31 mouse cellular contexts compared by ENCODE assay signal in genomic region chr19:38526855-38527254, GRCm38 (mm10). TPM values are rescaled to one million over a fixed set of nuclear protein-coding genes. Genes with fewer than 3 reads are reported as not detected.
DNase-seq lines count a peak whose midpoint lies in the region; ATAC-seq and TF ChIP-seq lines count a peak whose summit lies in the region.
"Had no signal": no experiment of that assay in that cellular context is flagged by ENCODE, and none has a peak within 500 bp of the region (broad histone marks: within the 10 kb centered on the region; RNA-seq: fewer than 3 reads in every experiment).

No protein-coding gene starts in this region.

- H3K27me3 ChIP-seq in hindbrain, embryonic 11.5 days (ENCODE audit: control insufficient read depth, insufficient read depth, low read length): no peaks in the 10 kb centered on the region
- H3K27me3 ChIP-seq in hindbrain, embryonic 12.5 days: no peaks in the 10 kb centered on the region
- H3K27me3 ChIP-seq in neural tube, embryonic 12.5 days (replicated peaks): no peaks in the 10 kb centered on the region
- H3K27me3 ChIP-seq in neural tube, embryonic 15.5 days (replicated peaks): no peaks in the 10 kb centered on the region
- H3K27me3 ChIP-seq: embryonic facial prominence, embryonic 15.5 days; forebrain, embryonic 13.5 days; limb, embryonic 12.5 days; liver, embryonic 15.5 days; midbrain, embryonic 12.5 days; neural tube, embryonic 13.5 days had no signal

- DNase-seq in hindbrain, embryonic 11.5 days (ENCODE audit: low spot score): peak; percentile 33
- DNase-seq in neural tube, embryonic 10.5 days (ENCODE audit: extremely low spot score, low spot score): no peak
- peak; percentile 42 for DNase-seq in embryo, embryonic 10 days (ENCODE audit: low spot score)
- no peak for DNase-seq in cerebellum, postnatal 36 days
- no peak for DNase-seq in layer of hippocampus, adult 2 months (ENCODE audit: low spot score in 2 of 2)
- DNase-seq: adrenal gland, adult 8-10 months; cerebellum, adult 2 months; cerebellum, postnatal 25 days; gastrocnemius, postnatal 14 days; heart, postnatal 36 days; kidney, adult 9 months; kidney, postnatal 10 days; layer of hippocampus, adult 9-11 months; lung, embryonic 14.5 days; right cerebral cortex, postnatal 4 days; thymus, adult 18-20 months; thymus, postnatal 25 days had no signal

- no peak overlapping the region for H3K27ac ChIP-seq in hindbrain, embryonic 11.5 days (ENCODE audit: low read depth, low read length)
- H3K27ac ChIP-seq in hindbrain, embryonic 12.5 days: no peak overlapping the region
- H3K27ac ChIP-seq in neural tube, embryonic 12.5 days: no peak overlapping the region
- H3K27ac ChIP-seq in neural tube, embryonic 15.5 days (replicated peaks): no peak overlapping the region
- H3K27ac ChIP-seq in layer of hippocampus, adult 2 months: no peak overlapping the region
- H3K27ac ChIP-seq: embryonic facial prominence, embryonic 10.5 days; embryonic facial prominence, embryonic 15.5 days; forebrain, embryonic 13.5 days; heart, embryonic 10.5 days; limb, embryonic 12.5 days; liver, embryonic 15.5 days; midbrain, embryonic 12.5 days; neural tube, embryonic 13.5 days; stomach, postnatal 0 days had no signal

- no peak for TF ChIP-seq CTCF in layer of hippocampus, adult 2 months (conservative IDR thresholded peaks at IDR 0.05)

- no peak overlapping the region for H3K4me2 ChIP-seq in hindbrain, embryonic 11.5 days (replicated peaks; ENCODE audit: low read depth, low read length)
- no peak overlapping the region for H3K4me2 ChIP-seq in hindbrain, embryonic 12.5 days (replicated peaks)
- H3K4me2 ChIP-seq in neural tube, embryonic 12.5 days (replicated peaks): no peak overlapping the region
- H3K4me2 ChIP-seq in neural tube, embryonic 15.5 days: no peak overlapping the region
- H3K4me2 ChIP-seq: embryonic facial prominence, embryonic 15.5 days; forebrain, embryonic 13.5 days; limb, embryonic 12.5 days; liver, embryonic 15.5 days; lung, embryonic 14.5 days; midbrain, embryonic 12.5 days; neural tube, embryonic 13.5 days had no signal

- no peak overlapping the region for H3K4me3 ChIP-seq in hindbrain, embryonic 11.5 days (ENCODE audit: low read depth, low read length)
- H3K4me3 ChIP-seq in hindbrain, embryonic 12.5 days: no peak overlapping the region
- H3K4me3 ChIP-seq in neural tube, embryonic 12.5 days: no peak overlapping the region
- no peak overlapping the region for H3K4me3 ChIP-seq in neural tube, embryonic 15.5 days (replicated peaks)
- no peak overlapping the region for H3K4me3 ChIP-seq in layer of hippocampus, adult 2 months
- H3K4me3 ChIP-seq: embryonic facial prominence, embryonic 10.5 days; embryonic facial prominence, embryonic 15.5 days; forebrain, embryonic 13.5 days; heart, embryonic 10.5 days; limb, embryonic 12.5 days; liver, embryonic 15.5 days; midbrain, embryonic 12.5 days; neural tube, embryonic 13.5 days had no signal

- no peaks in the 10 kb centered on the region; the same call in 1 of the 2 replicates for H3K4me1 ChIP-seq in hindbrain, embryonic 11.5 days (replicated peaks; ENCODE audit: control insufficient read depth, insufficient read depth, low read length)
- H3K4me1 ChIP-seq in hindbrain, embryonic 12.5 days: peaks cover 12% of the 10 kb centered on the region
- H3K4me1 ChIP-seq in neural tube, embryonic 12.5 days: peaks cover 5% of the 10 kb centered on the region; the same call in 1 of the 2 replicates
- no peaks in the 10 kb centered on the region for H3K4me1 ChIP-seq in neural tube, embryonic 15.5 days
- H3K4me1 ChIP-seq: embryonic facial prominence, embryonic 15.5 days; heart, embryonic 10.5 days; liver, embryonic 15.5 days had no signal

- peaks cover 2% of the 10 kb centered on the region for H3K36me3 ChIP-seq in hindbrain, embryonic 11.5 days (ENCODE audit: control insufficient read depth, insufficient read depth, low read length)
- H3K36me3 ChIP-seq in hindbrain, embryonic 12.5 days: peaks cover 14% of the 10 kb centered on the region
- H3K36me3 ChIP-seq in neural tube, embryonic 12.5 days: peaks cover 15% of the 10 kb centered on the region
- H3K36me3 ChIP-seq in neural tube, embryonic 15.5 days: no peaks in the 10 kb centered on the region
- H3K36me3 ChIP-seq: liver, embryonic 15.5 days had no signal

- H3K9ac ChIP-seq in hindbrain, embryonic 11.5 days (ENCODE audit: low read depth, low read length): no peak overlapping the region
- H3K9ac ChIP-seq in hindbrain, embryonic 12.5 days: no peak overlapping the region
- H3K9ac ChIP-seq in neural tube, embryonic 12.5 days: no peak overlapping the region
- no peak overlapping the region for H3K9ac ChIP-seq in neural tube, embryonic 15.5 days (replicated peaks)
- H3K9ac ChIP-seq: embryonic facial prominence, embryonic 15.5 days; forebrain, embryonic 13.5 days; limb, embryonic 12.5 days; liver, embryonic 15.5 days; lung, embryonic 14.5 days; midbrain, embryonic 12.5 days; neural tube, embryonic 13.5 days had no signal

- WGBS in hindbrain, embryonic 11.5 days: 8% methylated on average over 3 of the region's 3 CpGs
- 14% methylated on average over 3 of the region's 3 CpGs for WGBS in hindbrain, embryonic 12.5 days
- WGBS in neural tube, embryonic 12.5 days: 9% methylated on average over 3 of the region's 3 CpGs
- WGBS in neural tube, embryonic 15.5 days: 6% methylated on average over 3 of the region's 3 CpGs

- ATAC-seq in hindbrain, embryonic 11.5 days (ENCODE audit: low FRiP score): no peak
- ATAC-seq in hindbrain, embryonic 12.5 days (ENCODE audit: low FRiP score): no peak
- ATAC-seq in neural tube, embryonic 12.5 days (ENCODE audit: low FRiP score, low read depth): peak; percentile 29; the same call in 1 of the 2 replicates
- ATAC-seq in neural tube, embryonic 15.5 days (ENCODE audit: low FRiP score): peak; percentile 21; the same call in 1 of the 2 replicates
- ATAC-seq: forebrain, embryonic 13.5 days; intestine, embryonic 16.5 days had no signal

- 0 out of 2 replicates have a peak, but pooled peaks cover 4% of the 10 kb centered on the region for H3K9me3 ChIP-seq in hindbrain, embryonic 11.5 days (ENCODE audit: control insufficient read depth, low read length)
- H3K9me3 ChIP-seq in hindbrain, embryonic 12.5 days (replicated peaks): peaks cover 13% of the 10 kb centered on the region
- H3K9me3 ChIP-seq in neural tube, embryonic 12.5 days: peaks cover 8% of the 10 kb centered on the region
- no peaks in the 10 kb centered on the region for H3K9me3 ChIP-seq in neural tube, embryonic 15.5 days (replicated peaks)
- H3K9me3 ChIP-seq: embryonic facial prominence, embryonic 15.5 days; liver, embryonic 15.5 days; neural tube, embryonic 13.5 days had no signal

RNA-seq across cellular contexts. Expression of gene Plce1, which starts 45.9 kb away (rescaled TPM):
- polyA plus RNA-seq in hindbrain, embryonic 11.5 days (2014; fragmentation: Nextera tagmentation; extraction: Ambion mirVana): 6.1 and 6.9 TPM in 2 replicates
- 6.9 and 7.6 TPM in 2 replicates for polyA plus RNA-seq in hindbrain, embryonic 12.5 days (2016; fragmentation: Nextera tagmentation; extraction: Ambion mirVana)
- 8.6 and 10.5 TPM in 2 replicates for polyA plus RNA-seq in neural tube, embryonic 12.5 days (2016; fragmentation: Nextera tagmentation; extraction: Ambion mirVana)
- 4.1 TPM in 2 replicates for polyA plus RNA-seq in neural tube, embryonic 15.5 days (2015; fragmentation: Nextera tagmentation; extraction: Ambion mirVana)
- 10 to 100 TPM in 1 of 2 experiments, 1 to 10 TPM in 1; 9.8 to 11.0 TPM for total RNA-seq in layer of hippocampus, adult 2 months (2021)
- total RNA-seq: granulocyte monocyte progenitor cell, adult 5-6 weeks had no signal

Comparison
In these comparisons a context has a peak if more than half of its experiments do, and no peak if none do; other contexts are left out.
1. ATAC-seq: peak in neural tube, embryonic 12.5 days (single experiment) and neural tube, embryonic 15.5 days (single experiment); none in hindbrain, embryonic 11.5 days (single experiment) and hindbrain, embryonic 12.5 days (single experiment).
2. DNase-seq: peak in hindbrain, embryonic 11.5 days (single experiment) and embryo, embryonic 10 days (single experiment); none in neural tube, embryonic 10.5 days (single experiment), cerebellum, postnatal 36 days (0 of 2) and layer of hippocampus, adult 2 months (0 of 2).